In genomic region chr4:137783541-137784191, GRCm38 (mm10) we compare ENCODE assay signal across 8 mouse cellular contexts. TPM values are rescaled to one million over a fixed set of nuclear protein-coding genes. Genes with fewer than 3 reads are reported as not detected.
A peak's percentile ranks its signal among the peaks of the same experiment; 100 is the strongest.
DNase-seq lines count a peak whose midpoint lies in the region; ATAC-seq and TF ChIP-seq lines count a peak whose summit lies in the region.
"Had no signal": no experiment of that assay in that cellular context is flagged by ENCODE, and none has a peak within 500 bp of the region (broad histone marks: within the 10 kb centered on the region; RNA-seq: fewer than 3 reads in every experiment).

No protein-coding gene starts in this region.

- DNase-seq in CH12.LX (ENCODE audit: extremely low read depth) (peak; percentile 59), NIH3T3 (ENCODE audit: low read depth) (peak; percentile 70)
- peak; percentile 70 for DNase-seq in fat pad, adult 2 months (ENCODE audit: extremely low read depth, low read depth, low spot score)
- peak; percentile 22 for DNase-seq in heart, postnatal 0 days (ENCODE audit: low spot score)
- peak; percentile 51 to 72 for DNase-seq in layer of hippocampus, postnatal 14 days (ENCODE audit: low spot score in 2 of 2)

- WGBS in heart, postnatal 0 days, result 26% methylated on average over 9 of the region's 9 CpGs
- WGBS in neural tube, embryonic 15.5 days, result 36% methylated on average over 9 of the region's 9 CpGs

- peaks cover 18 to 68% of the 10 kb centered on the region in 2 experiments for H3K36me3 ChIP-seq in CH12.LX (replicated peaks in 1 of 2; ENCODE audit: control insufficient read depth in 1 of 2, insufficient read depth in 1 of 2, low read length in 1 of 2)
- no peaks in the 10 kb centered on the region for H3K36me3 ChIP-seq in heart, postnatal 0 days (replicated peaks; ENCODE audit: control insufficient read depth, insufficient read depth, low read length)
- no peaks in the 10 kb centered on the region for H3K36me3 ChIP-seq in neural tube, embryonic 15.5 days

- no peaks in the 10 kb centered on the region for H3K27me3 ChIP-seq in CH12.LX (replicated peaks)
- H3K27me3 ChIP-seq in heart, postnatal 0 days (ENCODE audit: control insufficient read depth, insufficient read depth, low read length), result no peaks in the 10 kb centered on the region
- H3K27me3 ChIP-seq in neural tube, embryonic 15.5 days (replicated peaks), result no peaks in the 10 kb centered on the region

- TF ChIP-seq POLR2A in CH12.LX (IDR thresholded peaks at IDR 0.05; ENCODE audit: low read depth, low read length), result no peak

- H3K9me3 ChIP-seq in CH12.LX (replicated peaks; ENCODE audit: low read length), result no peaks in the 10 kb centered on the region
- H3K9me3 ChIP-seq in heart, postnatal 0 days (replicated peaks; ENCODE audit: control insufficient read depth, low read length), result no peaks in the 10 kb centered on the region
- H3K9me3 ChIP-seq in neural tube, embryonic 15.5 days (replicated peaks), result no peaks in the 10 kb centered on the region
- H3K9me3 ChIP-seq: megakaryocyte, embryonic 14.5 days had no signal

- no peak for TF ChIP-seq CTCF in CH12.LX (conservative IDR thresholded peaks at IDR 0.05 in 1 of 2, IDR thresholded peaks at IDR 0.05 in 1 of 2; ENCODE audit: low read depth in 2 of 2, low read length in 2 of 2)
- TF ChIP-seq CTCF in heart, postnatal 0 days (IDR thresholded peaks at IDR 0.05; ENCODE audit: low read depth), result no peak

- dilution Hi-C loops in CH12.LX (cut with MboI; ENCODE audit: extremely low pct_ligation_motif_present, extremely low pct_unique_long_range_greater_than_20kb, low sequenced_read_pairs), result no loop called here

- peak; percentile 59 for ATAC-seq in heart, postnatal 0 days (ENCODE audit: insufficient read depth, low read depth)
- 0 out of 2 replicates have a peak, but pooled peaks have one; percentile 66 for ATAC-seq in neural tube, embryonic 15.5 days (ENCODE audit: low FRiP score)
- no peak for ATAC-seq in megakaryocyte-erythroid progenitor cell, adult 5-6 weeks (replicated peaks; ENCODE audit: low FRiP score, low TSS enrichment, poor library complexity, severe bottlenecking)

- TF ChIP-seq RAD21 in CH12.LX (IDR thresholded peaks at IDR 0.05; ENCODE audit: low read depth, low read length), result no peak

- H3K27ac ChIP-seq in CH12.LX (ENCODE audit: insufficient read depth, low read depth), result no peak overlapping the region
- H3K27ac ChIP-seq in heart, postnatal 0 days (ENCODE audit: low read depth), result no peak overlapping the region
- H3K27ac ChIP-seq in neural tube, embryonic 15.5 days (replicated peaks), result peak overlapping the region; percentile 23

- H3K4me3 ChIP-seq in CH12.LX (replicated peaks in 1 of 3; ENCODE audit: low read depth in 2 of 3, low read length in 2 of 3, poor library complexity in 1 of 3), result no peak overlapping the region
- H3K4me3 ChIP-seq in heart, postnatal 0 days (ENCODE audit: low read depth, low read length), result no peak overlapping the region
- no peak overlapping the region for H3K4me3 ChIP-seq in neural tube, embryonic 15.5 days (replicated peaks)
- H3K4me3 ChIP-seq: megakaryocyte, embryonic 14.5 days had no signal

- H3K79me2 ChIP-seq in CH12.LX (replicated peaks; ENCODE audit: control insufficient read depth, extremely low read depth, insufficient read depth, poor library complexity, severe bottlenecking), result peaks cover 28% of the 10 kb centered on the region

- peaks cover 20 to 89% of the 10 kb centered on the region in 2 experiments for H3K4me1 ChIP-seq in CH12.LX (ENCODE audit: control insufficient read depth in 1 of 2, insufficient read depth in 2 of 2)
- H3K4me1 ChIP-seq in heart, postnatal 0 days (ENCODE audit: control insufficient read depth, insufficient read depth), result peaks cover 12% of the 10 kb centered on the region
- H3K4me1 ChIP-seq in neural tube, embryonic 15.5 days, result peaks cover 13% of the 10 kb centered on the region
- H3K4me1 ChIP-seq: megakaryocyte, embryonic 14.5 days had no signal

- in situ Hi-C loops in CH12.LX (cut with MboI; ENCODE audit: low pct_ligation_motif_present, low pct_unique_long_range_greater_than_20kb, low sequenced_read_pairs), result no loop called here

- peak overlapping the region; percentile 13; the same call in 1 of the 2 replicates for H3K9ac ChIP-seq in CH12.LX (ENCODE audit: insufficient read depth, low read depth)
- H3K9ac ChIP-seq in heart, postnatal 0 days (replicated peaks; ENCODE audit: low read depth, low read length), result no peak overlapping the region
- no peak overlapping the region for H3K9ac ChIP-seq in neural tube, embryonic 15.5 days (replicated peaks)

- TF ChIP-seq EP300 in CH12.LX (IDR thresholded peaks at IDR 0.05; ENCODE audit: low read length), result no peak
- no peak for TF ChIP-seq EP300 in heart, postnatal 0 days (IDR thresholded peaks at IDR 0.05; ENCODE audit: low read depth)

- peak overlapping the region; percentile 21; the same call in 1 of the 2 replicates for H3K4me2 ChIP-seq in CH12.LX (ENCODE audit: insufficient read depth, low read depth, poor library complexity, severe bottlenecking)
- H3K4me2 ChIP-seq in heart, postnatal 0 days (ENCODE audit: low read depth, low read length), result no peak overlapping the region
- H3K4me2 ChIP-seq in neural tube, embryonic 15.5 days, result no peak overlapping the region

TF ChIP-seq in CH12.LX, 34 proteins besides CTCF, POLR2A, EP300 and RAD21:
- peak; percentile 28; the same call in 1 of the 2 replicates for TF ChIP-seq CHD2 (IDR thresholded peaks at IDR 0.05; ENCODE audit: low read length)
- TF ChIP-seq NELFE (IDR thresholded peaks at IDR 0.05; ENCODE audit: low read depth, low read length), result no peak

RNA-seq across cellular contexts. Expression of gene Alpl, which starts 12.5 kb away (rescaled TPM):
- total RNA-seq in CH12.LX (2012; rRNA removed) (115 and 130 TPM in 2 replicates), CH12.LX (2014; rRNA removed) (62.9 and 65.7 TPM in 2 replicates)
- 152 and 164 TPM in 2 replicates for polyA plus RNA-seq in CH12.LX (2012; ENCODE audit: insufficient read length, low read depth)
- 1.9 and 2.4 TPM in 2 replicates for total RNA-seq in heart, postnatal 0 days (2014; rRNA removed; ENCODE audit: low replicate concordance)
- 2.2 and 2.3 TPM in 2 replicates for polyA plus RNA-seq in heart, postnatal 0 days (2015; fragmentation: Nextera tagmentation; extraction: Ambion mirVana)
- total RNA-seq in layer of hippocampus, postnatal 14 days (2021), result 1 to 10 TPM; 5.3 to 5.6 TPM
- 12.0 and 14.6 TPM in 2 replicates for polyA plus RNA-seq in neural tube, embryonic 15.5 days (2015; fragmentation: Nextera tagmentation; extraction: Ambion mirVana)
- not detected in 2 replicates for total RNA-seq in megakaryocyte-erythroid progenitor cell, adult 5-6 weeks (2014; fragmentation: Nextera tagmentation)
- total RNA-seq in megakaryocyte-erythroid progenitor cell, adult 5-6 weeks (2017), result not detected in 2 replicates

Comparison
In these comparisons a context has a peak if more than half of its experiments do, and no peak if none do; other contexts are left out.
1. RNA of gene Alpl, which starts 12.5 kb away (total RNA-seq): 62.9 to 130 TPM in CH12.LX; 5.3 to 5.6 TPM in layer of hippocampus, postnatal 14 days, 1.9 to 2.4 TPM in heart, postnatal 0 days and not detected in megakaryocyte-erythroid progenitor cell, adult 5-6 weeks; every median in the first group is over 4 times any median in the second.
2. Peak in every context shown above with its lines, with median percentiles within 50 percentile points of each other: DNase-seq.